Mouse (Mus musculus) embryonic fibroblast, embryonic 13.5 days (primary cell): ENCODE results near the gene Dmrtb1. TPM values are rescaled to one million over a fixed set of nuclear protein-coding genes. Genes with fewer than 3 reads are reported as not detected.

Source experiments
- H3K27ac ChIP-seq: 2 replicates; pipeline ENCODE4 v1.5.1; 2012; ENCODE audit warnings: low read length, control low read depth, inconsistent platforms; ENCODE audit not compliant: insufficient read depth
- H3K4me1 ChIP-seq: 2 replicates; pipeline ENCODE4 v1.6.1; 2011; ENCODE audit warnings: low read length; ENCODE audit not compliant: control insufficient read depth, insufficient read depth
- H3K4me3 ChIP-seq: 2 replicates; pipeline ENCODE4 v1.5.1; 2011; ENCODE audit warnings: mild to moderate bottlenecking, control low read depth, low read length; ENCODE audit not compliant: insufficient read depth
- CTCF ChIP-seq: IDR thresholded peaks from 2 replicates; pipeline ENCODE4 v1.5.1; 2011; ENCODE audit warnings: mild to moderate bottlenecking, control low read depth, low read length, moderate library complexity, borderline replicate concordance; ENCODE audit not compliant: insufficient read depth
- POLR2A ChIP-seq: IDR thresholded peaks from 2 replicates; pipeline ENCODE4 v1.6.1; 2011; ENCODE audit warnings: low read depth, mild to moderate bottlenecking, control low read depth, low read length, moderate library complexity
- polyA plus RNA-seq: library from polyadenylated mRNA; stranded (reverse); fragments of >200 nt; gene quantifications from 2 replicates; pipeline ENCODE4 v1.2.4, GENCODE M21; 2011; ENCODE audit warnings: low read depth; ENCODE audit not compliant: missing spikeins, insufficient read length

The Dmrtb1 gene
- not detected in 2 replicates for polyA plus RNA-seq

DNA sequence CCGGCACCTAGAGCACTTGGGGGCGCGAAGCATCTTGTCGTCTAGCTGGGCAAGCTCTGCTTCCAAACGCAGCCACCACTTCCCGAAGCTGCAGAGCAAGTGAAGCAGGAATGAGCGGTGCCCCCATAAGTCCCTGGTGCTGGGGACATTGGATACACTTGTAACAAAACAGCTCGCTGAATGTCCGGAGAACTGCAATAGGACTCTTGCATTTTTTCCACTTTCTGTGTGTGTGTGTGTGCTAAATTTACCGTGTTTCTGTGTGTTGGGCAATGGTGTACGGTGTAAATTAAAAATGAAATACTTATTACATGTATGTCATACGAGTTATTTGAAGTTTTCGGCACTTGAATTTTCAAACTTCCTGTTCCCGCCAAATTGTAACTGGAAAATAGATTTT, at the start of gene Dmrtb1:
TSS of gene Dmrtb1 (minus strand) at position 101 of the 400 bp plus-strand sequence.
- no peak within 1 kb of the TSS for H3K4me3 ChIP-seq
- no peak within 1 kb of the TSS for H3K27ac ChIP-seq
- TF ChIP-seq POLR2A (no peak), CTCF (no peak)
- H3K4me1 ChIP-seq: no peaks in the 10 kb centered on the region

DNA sequence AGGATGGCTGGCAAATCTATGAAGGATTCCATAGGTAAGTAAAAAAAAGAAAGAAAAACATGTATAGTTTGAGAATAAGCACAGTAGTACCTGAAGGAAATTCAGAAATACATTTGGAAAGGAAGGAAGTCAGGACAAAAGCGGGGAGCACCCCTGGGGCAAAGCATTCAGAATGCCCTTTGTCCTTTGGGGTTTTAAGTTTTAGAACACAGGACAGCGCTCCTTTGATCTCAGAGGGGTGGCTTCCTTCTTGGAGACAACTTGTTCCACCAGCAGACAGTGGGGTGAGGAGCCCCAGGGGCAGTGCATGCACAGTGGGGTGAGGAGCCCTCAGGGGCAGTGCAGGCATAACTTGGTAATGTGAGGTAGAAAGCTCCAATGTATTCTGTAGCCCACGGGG, 49.6 kb upstream of the Dmrtb1 start:
- Histone ChIP-seq H3K27ac (no peak overlapping the region), H3K4me1 (no peaks in the 10 kb centered on the region), H3K4me3 (no peak overlapping the region)
- TF ChIP-seq CTCF (no peak), POLR2A (no peak)

DNA sequence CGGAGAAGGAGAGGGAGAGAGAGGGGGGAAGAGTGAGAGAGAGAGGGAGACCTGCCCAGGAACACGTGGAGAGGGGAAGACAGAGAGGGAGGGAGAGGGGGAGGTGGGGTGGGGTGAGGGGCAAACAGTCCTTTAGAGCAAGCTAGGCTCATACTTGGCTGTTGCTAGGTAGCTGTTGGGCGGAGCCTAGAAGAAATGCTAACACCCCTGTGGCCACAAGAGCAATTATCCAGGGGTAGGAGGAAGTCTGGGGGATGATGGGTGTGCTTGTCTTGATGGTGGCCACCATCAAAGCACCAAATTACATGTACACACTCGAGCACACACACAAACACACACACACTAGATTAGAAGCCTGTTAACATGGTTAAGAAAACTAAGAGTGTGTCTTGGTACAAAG, 48.6 kb upstream of the Dmrtb1 start:
- no peak overlapping the region for H3K27ac ChIP-seq
- TF ChIP-seq CTCF: no peak
- TF ChIP-seq POLR2A: no peak
- H3K4me3 ChIP-seq: no peak overlapping the region
- no peaks in the 10 kb centered on the region for H3K4me1 ChIP-seq

DNA sequence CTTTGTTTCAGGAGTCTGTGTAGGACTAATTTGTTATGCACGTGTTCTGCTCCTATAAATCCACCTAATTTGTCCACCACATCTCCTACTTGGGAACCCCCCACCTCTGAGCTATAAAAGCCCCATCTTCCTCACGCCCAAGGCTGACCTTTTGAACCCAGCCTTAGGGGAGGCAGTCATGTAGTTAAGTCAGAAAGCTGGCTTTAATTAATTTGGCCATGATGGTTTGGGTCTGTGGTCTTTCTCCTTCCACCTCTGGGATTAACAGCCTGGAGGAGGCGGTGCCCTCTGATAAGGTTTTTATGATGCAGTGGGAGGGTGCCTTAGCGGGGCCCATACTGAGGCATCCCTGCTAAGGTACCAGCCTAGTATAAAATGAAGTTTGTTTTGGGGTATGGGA, 48.2 kb upstream of the Dmrtb1 start:
- TF ChIP-seq CTCF (no peak), POLR2A (no peak)
- Histone ChIP-seq H3K4me3 (no peak overlapping the region), H3K4me1 (no peaks in the 10 kb centered on the region), H3K27ac (no peak overlapping the region)

GRCm38 (mm10) chr4:107731088-107731465, 47.0 kb upstream of the Dmrtb1 start:
- Histone ChIP-seq H3K4me1 (no peaks in the 10 kb centered on the region), H3K4me3 (no peak overlapping the region), H3K27ac (no peak overlapping the region)
- TF ChIP-seq POLR2A (no peak), CTCF (no peak)

DNA sequence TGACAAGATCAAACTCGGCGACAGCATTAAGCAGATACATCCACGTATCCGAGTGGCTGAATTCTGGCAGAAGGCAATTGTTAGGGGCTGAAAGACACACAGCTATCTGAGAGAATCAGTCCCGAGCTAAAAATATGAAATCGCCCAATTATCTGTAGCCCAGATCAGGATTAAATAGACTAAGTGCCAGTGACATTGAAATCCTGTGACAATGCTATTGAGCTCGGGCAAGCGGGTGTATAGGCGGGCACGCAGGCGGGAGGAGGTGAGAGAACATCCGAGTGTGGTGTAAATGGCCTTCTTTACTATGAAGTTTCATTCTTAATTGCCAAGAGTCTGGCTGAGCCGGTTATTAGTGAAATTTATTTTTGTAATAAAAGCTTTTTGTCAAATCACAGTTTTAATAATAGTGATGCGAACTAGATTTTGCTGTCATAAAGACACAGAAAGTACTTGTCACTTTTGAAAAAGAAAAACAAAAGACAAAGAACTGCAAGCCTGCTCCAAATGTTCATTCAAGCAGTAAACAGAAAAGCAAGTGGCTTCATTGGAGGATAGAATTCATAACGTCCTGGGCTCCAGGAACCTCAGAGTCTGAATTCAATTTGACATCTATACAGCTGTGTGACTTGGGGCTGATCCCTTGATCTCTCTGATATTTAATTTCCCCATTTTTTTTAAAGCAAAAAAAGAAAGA, 46.5 kb upstream of the Dmrtb1 start:
- no peak for TF ChIP-seq POLR2A
- TF ChIP-seq CTCF: no peak
- Histone ChIP-seq H3K4me1 (no peaks in the 10 kb centered on the region), H3K4me3 (no peak overlapping the region), H3K27ac (no peak overlapping the region)

- Histone ChIP-seq H3K4me3 (no peak overlapping the region), H3K27ac (no peak overlapping the region), H3K4me1 (no peaks in the 10 kb centered on the region)
- no peak for TF ChIP-seq CTCF
- no peak for TF ChIP-seq POLR2A
Measured at GRCm38 (mm10) chr4:107725432-107725831, 41.4 kb upstream of the Dmrtb1 start.

- TF ChIP-seq POLR2A: no peak
- TF ChIP-seq CTCF: no peak
- Histone ChIP-seq H3K27ac (no peak overlapping the region), H3K4me1 (no peaks in the 10 kb centered on the region), H3K4me3 (no peak overlapping the region)
Measured at GRCm38 (mm10) chr4:107720043-107720830, 36.2 kb upstream of the Dmrtb1 start.

GRCm38 (mm10) chr4:107719161-107719560, 35.1 kb upstream of the Dmrtb1 start:
- no peak overlapping the region for H3K4me3 ChIP-seq
- TF ChIP-seq CTCF: no peak
- TF ChIP-seq POLR2A: no peak
- no peaks in the 10 kb centered on the region for H3K4me1 ChIP-seq

GRCm38 (mm10) chr4:107718720-107719119, 34.7 kb upstream of the Dmrtb1 start:
- TF ChIP-seq POLR2A (no peak), CTCF (no peak)
- no peak overlapping the region for H3K27ac ChIP-seq
- no peak overlapping the region for H3K4me3 ChIP-seq
- no peaks in the 10 kb centered on the region for H3K4me1 ChIP-seq

More at GRCm38 (mm10) chr4:107719161-107719560, 35.1 kb upstream of the Dmrtb1 start:
- no peak overlapping the region for H3K27ac ChIP-seq
